Mouse (Mus musculus) hindbrain, postnatal 0 days (tissue): ENCODE measurements around the gene Serpine1. TPM values are rescaled to one million over a fixed set of nuclear protein-coding genes. Genes with fewer than 3 reads are reported as not detected.
A peak's percentile ranks its signal among the peaks of the same experiment; 100 is the strongest.

ENCODE experiments used
- ATAC-seq: fragments of 200-750 bp; cut with Nextera tagmentation; 2 replicates; pipeline ENCODE4 v1.8.0; 2017; ENCODE audit warnings: mild to moderate bottlenecking, moderate TSS enrichment, moderate library complexity
- DNase-seq: peaks from one replicate; pipeline ENCODE4 v3.0.0-alpha.2; 2015; ENCODE audit warnings: low spot score
- H3K27ac ChIP-seq: fragments of 300-500 bp; sonication (generic); 2 replicates; pipeline ENCODE4 v1.5.1; 2014; ENCODE audit warnings: mild to moderate bottlenecking
- H3K27me3 ChIP-seq: fragments of 300-500 bp; sonication (generic); 2 replicates; pipeline ENCODE4 v1.6.1; 2014; ENCODE audit warnings: low read length, mixed read lengths; ENCODE audit not compliant: insufficient read depth
- H3K36me3 ChIP-seq: fragments of 300-500 bp; sonication (generic); 2 replicates; pipeline ENCODE4 v1.6.1; 2014; ENCODE audit warnings: low read length, mixed read lengths; ENCODE audit not compliant: insufficient read depth
- H3K4me1 ChIP-seq: fragments of 300-500 bp; sonication (generic); 2 replicates; pipeline ENCODE4 v1.6.1; 2014; ENCODE audit warnings: antibody characterized with exemption, low read length, mixed read lengths; ENCODE audit not compliant: insufficient read depth
- H3K4me2 ChIP-seq: fragments of 300-500 bp; sonication (generic); 2 replicates; pipeline ENCODE4 v1.6.1; 2014; ENCODE audit warnings: low read depth, mild to moderate bottlenecking, low read length, moderate library complexity, mixed read lengths
- H3K4me3 ChIP-seq: fragments of 300-500 bp; sonication (generic); 2 replicates; pipeline ENCODE4 v1.5.1; 2014; ENCODE audit warnings: low read length
- H3K9ac ChIP-seq: fragments of 300-500 bp; sonication (generic); replicated peaks from 2 replicates; pipeline ENCODE4 v1.6.1; 2014; ENCODE audit warnings: mild to moderate bottlenecking, low read length, moderate library complexity, mixed read lengths
- H3K9me3 ChIP-seq: fragments of 300-500 bp; sonication (generic); 2 replicates; pipeline ENCODE4 v1.6.1; 2016; ENCODE audit warnings: low read length, mixed read lengths
- CTCF ChIP-seq: IDR thresholded peaks from 2 replicates; pipeline ENCODE4 v1.5.1; 2016; ENCODE audit warnings: antibody characterized with exemption, control low read depth, low read depth
- WGBS: fragments of 180-500 bp; shearing (Covaris S2); extraction: QIAGEN DNeasy Blood & Tissue Kit; methylation state at CpG from one replicate; pipeline ENCODE4 v1.1.7; 2014; 5-methylcytosine and 5-hydroxymethylcytosine counted together
- polyA plus RNA-seq: library from polyadenylated mRNA; unstranded; fragments of >200 nt; fragmentation: Nextera tagmentation; extraction: Ambion mirVana; gene quantifications from 2 replicates; pipeline ENCODE4 v1.2.1, GENCODE M21; 2015
- total RNA-seq: library from RNA; depleted of rRNA; stranded (reverse); fragments of >200 nt; gene quantifications from 2 replicates; pipeline ENCODE4 v1.2.3, GENCODE M21; 2014

Serpine1 gene
- total and polyA plus RNA-seq, 2 experiments from 2014 or later, result 0.25 to 3.0 TPM

DNA sequence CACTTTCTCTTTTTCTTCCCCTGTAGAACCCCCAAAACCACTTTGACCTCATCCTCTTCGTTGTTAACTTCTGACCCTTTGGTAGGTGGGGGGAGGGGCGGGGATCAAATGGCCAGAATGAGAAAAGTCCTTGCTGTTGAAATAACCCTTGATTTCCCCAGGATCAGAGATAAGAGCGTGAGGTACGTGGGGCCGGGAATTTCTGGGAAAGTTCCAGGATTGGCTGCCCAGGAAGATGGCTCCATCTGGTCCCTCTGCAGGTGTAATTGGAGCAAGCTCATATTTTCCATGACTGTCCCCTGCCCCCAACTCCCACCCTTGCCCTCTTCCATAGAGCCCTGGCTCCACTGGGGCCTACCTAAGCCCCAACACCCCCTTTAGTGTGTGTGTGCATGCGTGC is 3.7 kb upstream of the Serpine1 start:
- H3K4me2 ChIP-seq, result no peak overlapping the region
- no peak overlapping the region for H3K9ac ChIP-seq
- no peaks in the 10 kb centered on the region for H3K36me3 ChIP-seq
- no peaks in the 10 kb centered on the region for H3K27me3 ChIP-seq
- H3K4me3 ChIP-seq, result no peak overlapping the region
- H3K9me3 ChIP-seq, result no peaks in the 10 kb centered on the region
- ATAC-seq, result no peak
- peaks cover 7% of the 10 kb centered on the region for H3K4me1 ChIP-seq
- WGBS, result 62% methylated on average over 6 of the region's 6 CpGs
- no peak for DNase-seq
- TF ChIP-seq CTCF, result no peak
- no peak overlapping the region for H3K27ac ChIP-seq

- DNase-seq, result peak; percentile 22
- TF ChIP-seq CTCF, result no peak
These were observed 2.2 kb upstream of the Serpine1 start for GRCm38 (mm10) chr5:137074191-137074651.

GRCm38 (mm10) chr5:137073141-137073540 is 1.1 kb upstream of the Serpine1 start:
- no peak for DNase-seq
- Histone ChIP-seq H3K4me2 (no peak overlapping the region), H3K9ac (no peak overlapping the region), H3K4me3 (no peak overlapping the region), H3K27me3 (no peaks in the 10 kb centered on the region), H3K9me3 (no peaks in the 10 kb centered on the region), H3K36me3 (no peaks in the 10 kb centered on the region), H3K4me1 (peaks cover 7% of the 10 kb centered on the region), H3K27ac (no peak overlapping the region)
- 97% methylated on average over 8 of the region's 8 CpGs for WGBS
- TF ChIP-seq CTCF, result no peak
- ATAC-seq, result no peak

More at GRCm38 (mm10) chr5:137074191-137074651, 2.2 kb upstream of the Serpine1 start:
- 13% methylated on average over 6 of the region's 6 CpGs for WGBS
- peaks cover 7% of the 10 kb centered on the region for H3K4me1 ChIP-seq
- H3K36me3 ChIP-seq, result no peaks in the 10 kb centered on the region
- H3K9me3 ChIP-seq, result no peaks in the 10 kb centered on the region
- H3K27me3 ChIP-seq, result no peaks in the 10 kb centered on the region
- H3K9ac ChIP-seq, result no peak overlapping the region
- no peak overlapping the region for H3K27ac ChIP-seq
- no peak overlapping the region for H3K4me2 ChIP-seq
- ATAC-seq, result no peak
- no peak overlapping the region for H3K4me3 ChIP-seq

DNA sequence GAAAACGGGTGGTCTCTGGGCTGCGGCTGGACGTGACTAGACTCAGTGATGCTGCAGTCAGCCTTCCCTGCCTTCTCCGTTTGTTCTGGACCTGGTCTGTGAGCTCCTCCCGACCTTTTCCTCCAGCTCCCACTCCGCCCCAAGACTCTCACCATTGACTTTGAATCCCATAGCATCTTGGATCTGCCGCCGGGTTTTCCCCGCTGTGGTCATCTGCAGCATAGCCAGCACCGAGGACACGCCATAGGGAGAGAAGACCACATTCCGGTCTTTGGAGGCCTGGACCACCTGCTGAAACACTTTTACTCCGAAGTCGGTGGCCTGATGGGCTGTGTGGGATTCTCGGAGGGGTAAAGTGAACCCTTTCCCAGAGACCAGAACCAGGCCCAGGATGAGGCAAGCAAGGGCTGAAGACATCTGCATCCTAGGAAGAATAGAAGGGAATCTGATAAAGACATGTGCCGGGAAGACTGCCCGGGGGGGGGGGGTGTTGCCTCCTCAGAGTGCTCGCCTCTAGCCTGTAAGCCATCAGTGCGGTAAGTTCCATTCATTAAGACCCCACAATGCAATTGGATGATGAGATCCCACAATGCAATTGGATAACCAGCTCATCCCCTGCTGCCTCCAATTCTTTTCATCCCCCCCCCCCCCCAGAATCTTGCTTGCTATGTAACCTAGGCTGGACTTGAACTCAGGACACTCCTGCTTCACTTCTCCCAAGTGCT is 1.0 kb downstream of the Serpine1 start:
- H3K27me3 ChIP-seq, result no peaks in the 10 kb centered on the region
- no peak for DNase-seq
- no peaks in the 10 kb centered on the region for H3K9me3 ChIP-seq
- no peak for ATAC-seq
- WGBS, result 83% methylated on average over 19 of the region's 19 CpGs
- peaks cover 7% of the 10 kb centered on the region for H3K4me1 ChIP-seq
- no peaks in the 10 kb centered on the region for H3K36me3 ChIP-seq
- no peak overlapping the region for H3K4me3 ChIP-seq
- no peak overlapping the region for H3K4me2 ChIP-seq
- H3K27ac ChIP-seq, result no peak overlapping the region
- no peak for TF ChIP-seq CTCF
- H3K9ac ChIP-seq, result no peak overlapping the region

- Histone ChIP-seq H3K9me3 (no peaks in the 10 kb centered on the region), H3K9ac (no peak overlapping the region), H3K36me3 (no peaks in the 10 kb centered on the region), H3K27ac (no peak overlapping the region), H3K4me3 (no peak overlapping the region), H3K4me1 (peaks cover 3% of the 10 kb centered on the region; the same call in 1 of the 2 replicates), H3K4me2 (no peak overlapping the region), H3K27me3 (no peaks in the 10 kb centered on the region)
- ATAC-seq (no peak), DNase-seq (no peak)
- no peak for TF ChIP-seq CTCF
- 71% methylated on average over 4 of the region's 4 CpGs for WGBS
These were observed 3.4 kb downstream of the Serpine1 start for GRCm38 (mm10) chr5:137068711-137069110.

- WGBS, result 80% methylated on average over 8 of the region's 8 CpGs
- no peak for DNase-seq
- H3K9me3 ChIP-seq, result no peaks in the 10 kb centered on the region
- H3K9ac ChIP-seq, result no peak overlapping the region
- H3K27ac ChIP-seq, result no peak overlapping the region
- H3K27me3 ChIP-seq, result no peaks in the 10 kb centered on the region
- H3K4me3 ChIP-seq, result no peak overlapping the region
- no peaks in the 10 kb centered on the region for H3K4me1 ChIP-seq
- ATAC-seq, result no peak
- H3K36me3 ChIP-seq, result no peaks in the 10 kb centered on the region
- no peak overlapping the region for H3K4me2 ChIP-seq
- TF ChIP-seq CTCF, result no peak
These were observed 6.1 kb downstream of the Serpine1 start for GRCm38 (mm10) chr5:137065923-137066322.

DNA sequence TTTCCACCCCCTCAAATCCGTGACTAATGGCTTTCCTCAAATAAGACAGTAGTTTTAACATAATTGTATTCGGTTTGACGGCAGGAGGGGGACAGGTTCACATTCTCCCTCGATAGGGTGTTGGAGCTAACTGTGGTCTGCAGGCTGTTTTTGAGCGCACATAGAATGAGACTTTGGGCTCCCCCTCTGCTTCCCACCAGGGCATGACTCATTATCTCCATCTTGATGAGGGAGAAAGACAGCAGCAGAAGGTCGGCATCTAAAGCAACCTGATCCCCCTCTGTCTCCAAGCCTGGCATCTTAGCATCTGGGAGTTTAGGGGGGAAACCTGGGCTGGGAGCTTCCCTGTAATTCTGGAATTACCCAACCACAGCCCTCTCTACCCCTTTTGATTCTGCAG is 6.6 kb downstream of the Serpine1 start:
- H3K27me3 ChIP-seq, result no peaks in the 10 kb centered on the region
- H3K9ac ChIP-seq, result no peak overlapping the region
- H3K4me2 ChIP-seq, result no peak overlapping the region
- H3K27ac ChIP-seq, result no peak overlapping the region
- WGBS, result 41% methylated on average over 6 of the region's 6 CpGs
- TF ChIP-seq CTCF, result no peak
- H3K36me3 ChIP-seq, result no peaks in the 10 kb centered on the region
- H3K9me3 ChIP-seq, result no peaks in the 10 kb centered on the region
- no peak overlapping the region for H3K4me3 ChIP-seq
- H3K4me1 ChIP-seq, result no peaks in the 10 kb centered on the region
- no peak for ATAC-seq
- no peak for DNase-seq
